Mouse (Mus musculus) heart, postnatal 36 days (tissue): ENCODE data around the gene Rtp4. TPM values are rescaled to one million over a fixed set of nuclear protein-coding genes. Genes with fewer than 3 reads are reported as not detected.

Source experiments
- DNase-seq, 2 experiments: peaks; one replicate each; pipeline ENCODE4 v3.0.0; 2021 to 2022
- intact Hi-C: fragments of 180-260 bp; cut with DNase I; formaldehyde crosslinking; loops from one replicate; pipeline ENCODE4 v1.15.1; 2025
- total RNA-seq, 2 experiments: library from RNA; stranded (reverse); gene quantifications; 2 replicates each; pipeline ENCODE4 v1.2.3; 2021

The Rtp4 gene
- 10 to 100 TPM in 1 of 2 experiments, 1 to 10 TPM in 1; 6.5 to 11.9 TPM for total RNA-seq

DNA sequence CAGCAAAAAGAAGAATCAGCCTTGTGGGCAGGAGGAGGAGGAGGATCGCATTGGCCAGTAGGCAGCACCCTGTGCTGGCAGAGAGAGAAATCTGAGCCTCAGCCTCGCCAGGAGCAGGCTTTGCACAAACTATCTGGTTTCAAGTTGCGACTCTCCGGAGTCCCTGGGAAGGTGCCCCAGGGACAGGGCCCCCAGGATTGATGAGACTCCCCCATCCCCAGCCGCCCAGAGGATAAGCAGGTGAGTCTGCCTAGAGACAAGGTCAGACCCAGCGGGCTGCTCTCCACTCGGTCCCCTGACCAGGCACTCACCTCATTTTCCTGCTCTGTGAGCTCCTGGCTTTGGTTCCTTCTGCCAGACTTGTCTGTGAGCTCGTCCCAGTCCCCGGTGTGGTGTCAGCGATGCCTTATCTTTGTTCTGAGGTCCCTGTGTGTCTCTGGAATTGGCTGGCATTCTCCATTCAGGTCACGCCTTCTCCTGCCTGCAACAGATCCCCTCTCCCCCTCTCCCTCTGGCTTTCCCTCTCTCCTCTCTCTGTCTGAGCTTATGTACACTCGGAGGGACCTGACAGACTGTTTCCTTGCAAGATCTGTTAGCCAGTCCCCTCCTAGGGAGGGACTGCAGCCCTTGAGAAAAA lies at the start of gene Rtp4, which contains the start of gene Masp1:
Rtp4 (plus strand) TSS at position 57 of the 637 bp plus-strand sequence.
Masp1 (minus strand) TSS at position 581 of the 637 bp plus-strand sequence.
- intact Hi-C loops: no loop called here
- DNase-seq: peak in 1 of 2 experiments; percentile 31

DNA sequence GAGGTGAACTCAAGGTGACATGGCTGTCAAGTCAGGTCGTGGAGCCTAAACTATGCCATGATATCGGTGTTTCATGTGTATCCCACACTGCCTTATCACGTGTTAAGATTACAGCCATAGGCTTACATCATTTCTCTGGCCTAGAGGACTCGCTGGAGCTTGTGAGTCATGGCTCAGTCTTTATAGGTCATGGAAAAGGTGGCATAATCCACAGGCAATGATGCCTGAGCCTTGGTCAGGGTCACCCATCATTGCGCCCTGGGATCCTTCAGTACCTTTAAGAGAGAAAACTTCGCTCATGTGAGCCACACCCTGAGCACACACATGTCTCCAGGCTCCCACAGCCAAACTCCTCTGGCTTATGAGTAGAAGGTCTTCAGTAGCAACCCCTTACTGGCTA lies 48.5 kb upstream of the Rtp4 start:
- intact Hi-C loops: no loop called here
- no peak for DNase-seq

DNA sequence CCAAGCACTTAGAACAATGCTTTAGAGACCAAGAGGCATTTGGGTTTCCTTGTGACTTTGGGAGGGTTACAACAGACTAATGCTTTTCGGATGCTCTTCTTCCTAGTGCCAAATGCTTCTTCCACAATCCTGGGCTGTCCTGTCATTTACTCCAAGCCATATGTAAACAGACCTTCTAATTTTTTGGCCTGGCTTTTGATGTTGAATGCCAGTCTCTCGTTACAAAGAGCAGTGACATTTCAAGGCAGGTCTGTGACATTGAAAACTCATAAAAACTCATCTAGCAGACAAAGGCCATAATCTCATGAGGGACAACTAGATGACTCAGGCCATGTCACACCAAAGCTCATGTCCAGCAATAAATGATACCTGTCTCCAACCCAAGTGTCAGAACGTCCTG lies 48.0 kb upstream of the Rtp4 start:
- intact Hi-C loops: no loop called here
- DNase-seq: no peak

DNA sequence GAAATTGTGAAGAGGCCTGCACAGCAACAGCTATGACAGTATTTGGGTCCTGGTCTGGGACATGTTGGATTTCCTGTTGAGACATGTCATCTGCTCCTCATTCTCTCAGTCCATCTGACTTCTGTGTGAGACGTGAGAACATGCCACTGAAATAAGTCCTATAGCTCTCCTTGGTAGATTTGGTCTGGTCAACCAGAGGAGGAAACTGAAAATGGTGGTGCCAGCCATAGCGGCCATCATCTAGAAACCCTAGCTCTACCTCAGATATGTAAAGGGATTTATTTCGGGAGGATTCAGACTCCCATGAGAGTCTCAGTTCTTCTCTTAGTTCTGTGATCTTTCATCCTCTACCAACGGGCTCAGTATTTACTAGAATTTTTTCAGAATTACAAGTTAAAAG lies 44.4 kb upstream of the Rtp4 start:
- DNase-seq: no peak
- intact Hi-C loops: no loop called here

DNA sequence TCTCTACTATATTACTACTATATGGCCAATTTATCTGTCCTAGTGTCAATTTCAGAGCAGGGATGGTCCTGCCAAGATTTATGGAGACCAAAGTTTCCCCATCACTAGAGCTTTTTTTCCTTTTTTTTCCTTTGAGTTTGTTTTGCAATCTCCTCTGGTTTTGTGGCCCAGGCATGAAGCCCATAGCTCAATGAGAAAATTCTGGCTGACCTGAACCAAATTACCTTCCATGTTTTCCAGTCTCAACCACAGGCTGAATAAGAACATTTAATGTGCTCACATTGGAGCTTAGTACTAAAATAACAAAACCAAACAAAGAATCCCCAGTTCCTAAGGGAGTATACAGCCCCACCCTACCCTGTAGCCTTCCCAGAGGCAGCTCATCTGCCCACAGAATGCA lies 43.5 kb upstream of the Rtp4 start:
- intact Hi-C loops: no loop called here
- DNase-seq: no peak

DNA sequence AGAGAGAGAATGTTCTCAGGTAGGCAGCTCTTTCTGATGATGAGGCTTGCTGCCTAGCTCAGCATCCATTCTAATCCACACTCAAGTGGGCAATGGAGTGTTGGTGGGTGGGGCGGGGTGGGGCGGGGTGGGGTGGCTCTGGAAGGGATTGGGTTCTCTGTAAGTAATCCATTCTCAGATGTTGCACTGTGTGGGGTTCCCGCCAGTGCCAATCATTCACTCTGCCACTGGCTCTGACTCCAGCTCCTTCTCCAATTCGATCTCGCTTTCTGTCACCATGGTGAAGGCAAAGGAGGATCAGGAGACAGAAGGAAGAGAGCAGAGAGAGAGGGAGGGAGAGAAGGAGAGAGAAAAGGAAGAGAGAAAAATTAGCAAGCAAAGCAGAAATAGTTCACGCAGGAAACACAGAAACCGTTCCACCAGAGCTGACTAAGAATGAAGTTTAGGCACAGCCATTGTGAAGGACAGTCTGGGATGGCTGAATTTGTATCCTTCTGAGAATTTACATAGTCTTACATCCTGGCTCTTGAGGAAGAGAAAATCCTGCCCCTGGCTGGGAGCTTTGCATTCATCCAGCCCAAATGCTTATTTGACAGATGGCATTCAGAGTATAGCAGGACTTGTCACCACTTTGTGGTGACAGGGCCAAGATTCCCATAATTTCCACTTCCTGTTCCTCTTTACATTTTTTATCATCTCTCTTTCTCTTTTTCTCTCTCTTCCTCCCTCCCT lies 40.1 kb upstream of the Rtp4 start:
- no peak for DNase-seq
- intact Hi-C loops: no loop called here

DNA sequence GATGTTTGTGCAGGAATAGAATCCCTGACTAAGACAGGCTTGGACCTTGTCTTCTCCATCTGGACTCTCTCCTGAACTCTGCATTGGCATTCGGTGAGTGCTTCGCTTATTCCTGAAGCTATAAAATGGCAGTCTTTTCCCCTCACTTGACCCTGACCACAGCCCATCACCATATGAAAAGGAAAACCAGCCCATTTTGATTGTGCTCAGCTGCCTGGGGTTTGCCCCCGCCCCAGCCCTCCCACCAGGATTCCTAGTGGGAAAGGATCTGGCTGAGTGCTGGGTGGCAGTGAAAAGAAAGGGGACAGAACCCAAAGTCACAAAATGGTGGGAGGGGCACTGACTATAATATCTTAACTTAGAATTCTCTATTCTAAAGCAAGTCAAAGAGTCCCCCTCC lies 37.9 kb upstream of the Rtp4 start:
- DNase-seq: no peak
- intact Hi-C loops: no loop called here

DNA sequence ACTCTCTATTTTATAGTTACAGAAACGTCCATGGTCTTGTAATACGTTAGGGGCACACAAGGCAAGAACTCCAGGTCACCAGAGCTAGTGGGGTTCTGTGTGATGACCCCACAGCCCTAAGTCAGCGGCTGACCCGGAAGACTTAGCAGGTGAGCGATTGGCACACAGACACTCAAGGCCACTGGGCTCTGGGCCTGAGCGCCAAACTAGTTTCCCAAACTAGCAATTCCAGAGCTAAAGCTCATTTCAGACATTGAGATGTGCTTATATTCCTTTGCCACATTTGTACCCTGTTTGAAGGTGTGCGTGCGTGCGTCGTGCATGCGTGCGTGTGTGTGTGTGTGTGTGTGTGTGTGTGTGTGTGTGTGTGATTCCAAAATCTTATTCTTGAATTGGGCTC lies 37.2 kb upstream of the Rtp4 start:
- intact Hi-C loops: no loop called here
- DNase-seq: no peak

DNA sequence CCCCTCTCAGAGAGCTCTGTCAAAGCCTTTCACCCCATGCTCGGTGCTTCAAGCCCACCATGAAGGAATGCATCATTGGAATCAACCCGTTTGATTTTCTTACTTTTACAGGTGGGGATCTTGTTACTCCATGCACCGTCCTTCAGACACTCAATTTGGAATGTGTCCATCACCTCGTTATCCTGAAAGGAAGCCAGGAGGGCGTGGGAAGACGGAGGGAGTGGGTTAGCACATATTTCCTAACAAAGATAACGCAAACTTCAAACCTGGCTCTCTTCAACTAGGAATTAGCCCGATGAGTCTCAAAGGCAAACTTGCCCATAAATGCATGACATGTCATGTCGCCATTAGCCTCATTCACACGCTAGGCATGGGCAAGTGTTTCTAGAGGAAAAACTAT lies 36.8 kb upstream of the Rtp4 start:
- DNase-seq: no peak
- intact Hi-C loops: no loop called here

DNA sequence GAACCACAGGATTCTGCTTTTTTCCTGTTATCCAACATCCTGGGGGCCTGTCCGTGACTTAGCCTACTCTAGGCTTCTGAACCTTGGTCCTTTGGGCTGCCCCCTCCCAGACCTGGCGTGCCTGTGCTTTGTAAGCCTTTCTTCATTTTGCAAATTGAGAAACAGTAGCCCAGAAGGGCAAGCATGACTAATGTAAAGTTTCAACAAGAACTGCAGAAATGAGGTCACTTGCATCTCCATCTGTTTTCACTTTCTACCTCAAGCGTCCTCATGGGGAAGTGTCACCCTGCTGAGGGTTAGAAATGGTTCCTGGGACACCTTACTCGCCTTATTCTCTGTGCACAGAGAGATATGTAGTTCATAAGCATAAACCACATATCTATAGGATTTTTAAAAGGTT lies 27.3 kb upstream of the Rtp4 start:
- no peak for DNase-seq
- intact Hi-C loops: no loop called here

DNA sequence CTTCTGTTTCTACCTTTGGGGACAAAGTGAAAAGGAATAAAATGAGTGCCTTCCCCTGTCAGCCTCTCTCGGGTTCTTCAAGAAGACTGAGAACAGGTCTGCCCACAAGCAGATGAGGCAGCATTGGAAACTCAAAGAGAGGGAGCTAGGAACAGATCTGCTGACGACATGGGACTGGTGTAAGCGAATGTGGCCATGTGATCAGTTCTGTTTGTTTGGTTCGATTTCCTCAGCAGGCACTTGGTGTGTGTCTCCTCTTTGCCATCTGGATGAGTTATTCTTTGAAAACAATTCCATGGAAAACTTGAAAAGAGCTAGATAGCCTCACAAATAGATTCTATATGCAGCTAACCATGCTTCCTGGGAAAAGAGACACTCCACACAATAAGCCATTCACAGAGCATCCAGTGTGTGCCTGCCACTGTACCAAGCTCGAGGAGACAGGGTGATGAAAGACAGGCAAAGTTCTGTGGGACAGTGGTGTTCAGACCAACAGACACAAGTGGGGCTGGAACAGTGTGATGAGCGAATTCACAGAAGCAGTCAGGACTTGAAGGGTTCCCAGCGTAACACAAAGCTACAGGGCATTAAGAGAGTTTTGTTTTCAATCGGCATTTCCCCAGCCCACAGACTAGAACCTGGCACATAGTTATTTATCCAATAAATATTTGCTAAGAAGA lies 23.7 kb upstream of the Rtp4 start:
- DNase-seq: no peak
- intact Hi-C loops: no loop called here

DNA sequence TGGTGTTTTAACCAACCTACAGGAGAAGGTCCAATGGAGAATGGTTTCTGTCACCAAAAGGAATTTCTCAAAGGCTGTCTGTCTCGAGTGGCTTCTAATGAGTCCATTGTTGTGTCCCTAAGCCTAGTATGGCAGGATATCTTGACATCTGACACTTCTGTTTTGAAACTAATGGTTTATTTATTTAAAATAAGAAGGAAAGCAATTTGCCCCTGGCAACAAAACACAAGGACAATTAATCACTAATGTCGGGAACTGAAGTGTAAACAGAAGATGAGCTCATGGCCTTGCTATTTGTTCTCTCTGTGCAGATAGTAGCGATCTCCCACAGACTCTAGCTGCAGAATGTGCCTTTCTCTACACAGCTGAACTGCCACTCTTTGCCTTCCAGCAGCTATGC lies 22.7 kb upstream of the Rtp4 start:
- DNase-seq: no peak
- intact Hi-C loops: no loop called here

DNA sequence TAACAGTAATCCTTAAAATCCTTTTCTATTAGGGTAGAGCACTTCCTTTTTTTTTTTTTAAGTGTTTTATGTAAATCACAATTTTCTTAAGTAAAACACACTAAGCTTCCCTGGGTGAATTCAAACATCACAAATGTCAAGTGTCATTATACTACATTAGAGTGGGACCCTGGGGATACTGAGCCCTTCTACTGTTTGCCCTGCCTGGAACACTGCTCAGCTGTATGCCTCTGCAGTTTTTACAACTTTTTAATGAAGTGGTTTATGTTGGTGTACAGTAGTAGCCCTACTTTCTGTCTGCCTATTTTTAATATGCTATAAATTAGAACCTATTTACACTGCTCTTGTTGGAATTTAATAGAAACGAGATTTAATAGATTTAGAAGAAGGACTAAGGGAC lies 22.2 kb upstream of the Rtp4 start:
- intact Hi-C loops: no loop called here
- no peak for DNase-seq

DNA sequence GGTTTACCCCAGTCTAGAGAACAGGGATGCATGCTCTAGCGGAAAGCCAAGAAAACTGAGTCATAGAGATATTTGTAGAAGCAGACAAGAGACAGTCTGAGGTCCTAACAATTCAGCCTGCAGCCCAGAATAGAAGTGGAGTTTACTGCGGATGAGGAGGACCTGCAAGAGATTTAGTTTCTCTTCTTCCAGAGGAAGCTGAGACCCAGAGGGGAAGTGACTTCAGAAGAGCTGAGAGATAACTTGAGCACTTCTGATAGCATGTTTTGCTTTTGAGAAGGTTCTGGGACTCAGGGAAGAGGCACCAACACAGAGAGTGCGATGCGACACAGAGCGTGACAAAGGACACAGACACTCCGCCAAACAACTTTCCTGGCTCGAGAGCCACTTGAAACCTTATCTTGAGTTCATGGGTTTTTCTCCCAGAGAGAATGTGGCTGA lies 21.4 kb upstream of the Rtp4 start:
- intact Hi-C loops: no loop called here
- peak; percentile 26 to 60 for DNase-seq

DNA sequence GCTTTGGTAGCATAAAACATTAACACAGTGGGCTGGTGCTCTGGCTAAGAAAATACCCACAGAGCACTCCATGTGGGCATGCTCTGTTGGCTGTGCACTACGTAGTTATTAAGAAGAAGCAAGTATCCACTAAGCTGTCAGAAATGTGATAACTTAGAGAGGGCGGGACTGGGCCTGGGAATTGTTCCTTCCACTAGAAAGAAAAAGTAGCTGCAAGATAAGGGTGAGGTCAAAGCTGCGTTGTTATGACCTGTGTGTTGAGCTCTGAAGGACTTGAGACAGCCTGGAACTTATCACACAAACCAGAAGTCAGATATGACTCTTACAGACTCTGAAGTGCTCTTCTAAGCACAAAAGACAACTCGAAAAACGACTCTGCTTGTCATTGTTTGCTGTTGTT lies 19.5 kb upstream of the Rtp4 start:
- intact Hi-C loops: no loop called here
- no peak for DNase-seq

DNA sequence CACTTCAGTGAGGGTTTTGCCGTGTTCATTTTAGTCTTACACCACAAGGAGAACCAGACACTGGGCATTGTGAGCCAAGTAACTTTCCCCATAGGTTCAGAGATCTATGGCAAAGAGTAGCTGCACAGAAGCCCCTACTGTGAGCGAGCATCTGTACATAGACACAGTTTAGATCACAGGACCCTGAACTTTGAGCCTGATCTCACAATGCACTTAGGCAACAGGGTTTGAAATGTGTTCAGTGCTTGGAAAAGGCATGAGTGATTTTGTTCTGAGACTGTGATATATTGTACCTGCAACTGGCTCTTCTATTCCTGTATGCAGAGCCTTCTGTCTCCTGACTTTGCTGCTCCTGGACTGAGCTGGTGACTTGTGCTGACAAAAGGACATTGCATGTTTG lies 18.8 kb upstream of the Rtp4 start:
- intact Hi-C loops: no loop called here
- DNase-seq: no peak

DNA sequence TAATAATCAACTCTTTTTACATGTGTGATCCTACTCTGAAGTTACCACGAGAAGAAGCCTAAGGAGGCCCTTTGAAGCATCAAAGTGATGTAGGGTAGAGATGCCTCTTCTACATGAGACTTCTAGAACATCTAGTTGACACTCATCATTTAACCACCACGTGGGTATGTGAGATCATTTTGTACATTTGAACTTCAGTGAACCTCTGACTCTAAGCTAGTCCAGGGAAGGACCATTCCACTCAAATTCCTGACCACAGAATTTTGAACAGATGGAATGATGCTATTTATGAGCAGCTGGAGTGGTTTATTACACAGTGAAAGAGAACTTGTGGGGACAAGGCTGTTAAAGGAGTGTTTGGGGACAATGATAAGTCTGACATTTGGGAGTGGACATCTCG lies 17.6 kb upstream of the Rtp4 start:
- no peak for DNase-seq
- intact Hi-C loops: no loop called here

DNA sequence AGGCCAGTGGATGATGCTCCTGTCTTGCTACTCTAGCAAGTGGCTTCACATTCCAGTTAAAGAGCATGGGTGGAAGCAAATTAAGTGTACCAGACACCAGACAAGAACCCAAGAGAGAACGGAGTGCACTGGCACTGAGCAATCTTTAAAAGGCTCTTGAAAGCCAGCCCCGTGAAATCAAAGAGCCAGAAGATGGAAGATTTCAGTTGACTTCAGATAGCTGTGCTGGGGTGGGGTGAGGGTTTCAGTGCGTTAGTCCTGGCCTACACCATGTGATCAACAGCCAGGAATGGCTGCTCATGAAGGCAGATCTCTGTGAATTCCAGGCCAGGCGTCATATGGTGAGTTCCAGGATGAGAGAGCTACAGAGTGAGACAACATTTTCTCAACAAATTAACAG lies 16.7 kb upstream of the Rtp4 start:
- intact Hi-C loops: no loop called here
- no peak for DNase-seq

DNA sequence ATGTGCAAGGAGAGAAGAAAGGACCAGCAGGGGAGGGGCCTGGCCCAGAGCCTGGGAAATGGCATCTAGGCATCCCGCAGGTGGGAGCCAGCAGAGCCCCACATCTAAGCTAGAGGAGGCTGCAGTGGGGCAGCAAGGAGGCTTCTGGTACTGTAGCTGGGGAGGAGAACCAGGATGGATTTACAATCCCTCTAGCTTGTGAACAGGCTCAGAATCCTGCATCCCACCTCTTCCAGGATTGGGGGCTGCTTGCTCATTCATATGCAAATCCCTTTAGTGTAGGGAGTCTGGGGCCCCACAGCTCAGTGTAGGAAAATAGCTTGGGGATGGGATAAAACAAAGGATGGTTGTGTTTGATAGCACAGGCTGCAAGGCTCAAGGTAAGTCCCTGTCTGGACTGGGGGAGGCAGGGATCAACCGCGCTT lies 15.8 kb upstream of the Rtp4 start:
- intact Hi-C loops: no loop called here
- no peak for DNase-seq

DNA sequence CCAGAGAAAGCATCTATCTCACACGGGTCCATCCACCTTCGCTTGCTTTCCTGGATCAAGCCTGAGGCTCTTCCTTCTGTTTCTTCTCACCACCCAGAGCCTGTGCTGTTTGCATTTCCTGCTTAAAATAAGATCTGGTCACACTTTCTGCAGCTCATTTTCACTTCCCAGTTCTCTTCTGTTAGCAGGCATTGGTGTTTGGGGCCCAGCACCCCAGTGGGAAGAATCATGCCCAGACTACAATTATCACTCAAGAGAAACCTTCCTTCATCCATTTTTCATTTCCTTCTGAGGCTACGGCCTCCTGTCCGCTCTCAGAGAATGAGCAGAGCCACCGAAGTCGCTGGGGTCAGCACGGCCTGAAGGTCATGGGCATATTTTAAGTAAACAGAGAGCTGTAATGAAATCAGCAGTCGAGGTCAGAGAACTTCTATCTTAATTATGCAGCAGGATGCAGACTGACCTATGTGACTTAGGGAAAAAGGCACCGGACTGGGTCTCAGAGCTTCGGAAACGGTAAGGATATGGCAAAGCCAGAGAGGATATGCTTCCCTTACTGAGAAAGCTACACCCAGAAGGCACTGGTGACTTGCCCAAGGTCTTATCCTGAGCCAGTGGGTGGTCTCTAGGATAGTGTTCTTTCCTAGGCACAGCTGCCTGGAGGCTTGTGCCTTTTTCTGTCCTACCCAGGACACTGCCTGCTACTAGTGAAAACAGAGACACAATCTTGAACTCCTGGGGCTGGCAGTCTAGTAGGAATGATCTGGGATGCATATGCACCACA lies 14.0 kb upstream of the Rtp4 start:
- DNase-seq: no peak
- intact Hi-C loops: no loop called here
